Mouse (Mus musculus): Measurements from ENCODE around the gene Sqstm1.

Gene Sqstm1

GRCm38 (mm10) chr11:50210505-50211151 is at the start of gene Sqstm1, which contains the start of gene Mgat4b:
TSS of gene Sqstm1 (minus strand) at chr11:50210827.
TSS of gene Mgat4b (plus strand) at chr11:50210890.
- DNase-seq (ENCODE audit: low read depth, low spot score): peak; percentile 62

DNA sequence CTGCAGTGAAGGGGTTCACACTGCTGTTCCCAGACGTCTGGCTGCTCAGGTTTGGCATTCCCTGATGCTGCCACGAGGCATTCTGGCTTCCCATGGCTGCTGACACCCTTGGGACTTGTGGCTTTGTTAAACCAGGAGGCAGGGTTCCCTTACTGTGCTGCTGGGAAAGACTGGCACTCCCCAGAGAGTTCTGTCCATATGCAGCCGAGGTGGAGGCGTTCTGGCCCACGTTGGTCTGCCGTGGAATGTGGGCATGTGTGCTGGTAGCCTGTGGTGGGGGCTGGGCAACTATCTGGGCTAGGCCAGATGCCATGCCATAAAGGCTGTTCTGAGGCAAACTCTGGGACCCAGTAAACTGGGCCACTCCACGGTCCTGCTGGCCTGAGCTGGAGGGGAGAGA is 47.7 kb upstream of the Sqstm1 start:
- no peak for DNase-seq (ENCODE audit: low read depth, low spot score)

DNA sequence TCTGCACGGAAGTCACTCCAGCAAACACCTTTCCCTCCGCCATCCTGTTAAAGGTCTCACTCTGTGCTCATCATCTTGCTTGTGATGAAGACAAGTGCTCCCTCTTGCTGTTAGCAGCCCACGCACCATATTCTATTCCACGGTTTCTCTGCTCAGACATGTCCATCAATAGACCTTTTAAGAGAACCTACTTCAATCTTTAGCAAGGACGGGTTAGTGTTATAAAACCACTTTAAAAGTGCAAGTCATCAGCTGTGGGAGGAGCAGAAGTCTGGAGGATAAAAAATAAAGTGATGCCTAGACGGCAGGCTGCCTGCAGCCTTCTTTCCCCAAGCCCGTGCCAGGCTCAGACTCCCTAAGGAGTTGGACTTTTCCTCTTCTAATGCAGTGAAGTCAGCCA is 46.0 kb upstream of the Sqstm1 start:
- no peak for DNase-seq (ENCODE audit: low read depth, low spot score)

- no peak for DNase-seq (ENCODE audit: low read depth, low spot score)
Observed at GRCm38 (mm10) chr11:50254010-50254580, 43.5 kb upstream of the Sqstm1 start.

GRCm38 (mm10) chr11:50253393-50253792 is 42.8 kb upstream of the Sqstm1 start:
- no peak for DNase-seq (ENCODE audit: low read depth, low spot score)

- no peak for DNase-seq (ENCODE audit: low read depth, low spot score)
Observed at GRCm38 (mm10) chr11:50252684-50253265, 42.1 kb upstream of the Sqstm1 start.

GRCm38 (mm10) chr11:50252166-50252565 is 41.5 kb upstream of the Sqstm1 start:
- peak; percentile 45 for DNase-seq (ENCODE audit: low read depth, low spot score)

GRCm38 (mm10) chr11:50248473-50249171 is 38.0 kb upstream of the Sqstm1 start:
- DNase-seq (ENCODE audit: low read depth, low spot score): peak; percentile 53

DNA sequence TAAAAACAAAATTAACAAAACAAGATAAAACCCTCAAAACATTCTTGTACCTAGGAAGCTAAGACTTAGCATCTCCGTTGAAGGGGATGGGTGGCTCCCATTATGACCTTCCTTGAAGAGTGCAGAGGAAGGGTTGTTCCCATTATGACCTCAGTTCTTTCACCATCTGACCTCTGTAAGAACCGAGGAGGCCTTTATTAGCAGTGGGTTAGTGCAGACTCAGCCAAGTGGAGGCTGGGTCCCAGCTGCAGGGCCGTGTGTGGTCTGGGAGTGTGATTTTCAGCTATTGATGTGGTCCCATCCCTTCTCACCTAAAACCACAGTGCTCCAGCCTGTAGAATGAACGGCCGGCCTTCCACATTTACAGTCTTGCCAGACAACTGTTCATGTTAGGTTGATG is 34.6 kb upstream of the Sqstm1 start:
- DNase-seq (ENCODE audit: low read depth, low spot score): no peak

GRCm38 (mm10) chr11:50243926-50244325 is 33.3 kb upstream of the Sqstm1 start:
- no peak for DNase-seq (ENCODE audit: low read depth, low spot score)

GRCm38 (mm10) chr11:50240235-50240911 is 29.7 kb upstream of the Sqstm1 start:
- DNase-seq (ENCODE audit: low read depth, low spot score): no peak

- DNase-seq (ENCODE audit: low read depth, low spot score): no peak
Observed at GRCm38 (mm10) chr11:50238821-50239791, 28.5 kb upstream of the Sqstm1 start.

DNA sequence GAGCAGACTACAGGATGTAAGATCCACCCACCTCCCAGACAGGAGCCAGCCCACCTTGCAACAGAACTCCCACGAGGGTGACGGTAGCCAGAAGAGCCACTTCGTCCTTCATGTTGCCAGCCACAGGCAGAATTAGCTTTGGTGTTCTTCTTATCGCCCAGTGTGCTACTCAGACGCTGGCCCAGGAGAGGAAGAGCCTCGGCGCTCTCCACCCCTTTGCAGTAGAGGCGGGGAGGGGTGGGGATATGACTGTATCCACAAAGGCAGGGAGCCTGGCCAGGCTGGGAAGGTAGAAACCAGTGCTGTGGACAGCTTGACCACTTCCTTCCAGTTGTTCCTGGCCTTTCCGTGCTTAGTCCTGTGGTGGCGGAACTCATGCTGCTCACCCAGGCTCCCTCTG is 27.7 kb upstream of the Sqstm1 start, which contains the start of gene Ltc4s:
Ltc4s (minus strand) TSS at position 293 of the 400 bp plus-strand sequence.
- DNase-seq (ENCODE audit: low read depth, low spot score): no peak

DNA sequence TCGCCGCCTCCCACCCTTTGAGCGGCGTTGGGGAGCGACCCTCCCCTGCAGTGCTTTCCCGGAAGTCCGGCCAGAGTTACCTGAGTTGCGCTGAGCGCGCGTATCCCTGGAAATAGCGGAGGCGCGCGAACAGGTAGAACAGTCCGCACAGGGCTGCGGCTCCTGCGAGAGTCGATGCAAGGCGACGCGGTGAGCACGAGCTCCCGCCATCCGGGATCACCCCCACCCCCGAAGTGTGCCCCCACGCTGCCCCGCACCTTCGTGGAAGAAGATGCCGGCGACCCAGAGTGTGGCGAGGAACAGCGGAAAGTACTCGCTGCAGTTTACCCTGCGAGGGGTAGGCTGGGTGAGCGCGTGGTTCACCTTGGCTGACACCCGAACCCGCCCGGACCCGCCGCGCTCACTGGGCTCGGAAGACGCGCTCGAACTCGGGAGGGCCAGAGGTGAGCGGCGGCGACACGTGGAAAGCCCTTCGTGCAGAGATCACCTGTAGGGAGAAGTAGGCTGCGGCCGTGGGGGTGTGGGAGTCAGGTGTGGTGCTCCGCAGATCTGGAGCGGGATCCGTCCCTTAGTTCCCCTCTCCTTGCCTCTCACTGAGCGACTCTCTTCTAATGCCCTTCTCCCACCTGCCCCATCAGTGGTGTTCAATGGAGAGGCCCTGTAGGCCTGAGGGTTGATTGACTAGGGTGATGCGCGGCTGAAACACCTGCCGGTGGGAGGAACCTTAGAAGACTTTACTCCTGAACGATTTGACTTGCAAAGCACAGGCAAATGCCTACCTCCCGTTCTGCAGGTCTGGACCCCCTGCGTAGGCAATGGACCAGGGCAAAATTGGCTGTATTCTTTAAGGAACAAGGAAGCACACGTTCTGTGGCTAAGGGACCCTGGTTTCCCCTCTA is 26.6 kb upstream of the Sqstm1 start:
- peak; percentile 40 for DNase-seq (ENCODE audit: low read depth, low spot score)

DNA sequence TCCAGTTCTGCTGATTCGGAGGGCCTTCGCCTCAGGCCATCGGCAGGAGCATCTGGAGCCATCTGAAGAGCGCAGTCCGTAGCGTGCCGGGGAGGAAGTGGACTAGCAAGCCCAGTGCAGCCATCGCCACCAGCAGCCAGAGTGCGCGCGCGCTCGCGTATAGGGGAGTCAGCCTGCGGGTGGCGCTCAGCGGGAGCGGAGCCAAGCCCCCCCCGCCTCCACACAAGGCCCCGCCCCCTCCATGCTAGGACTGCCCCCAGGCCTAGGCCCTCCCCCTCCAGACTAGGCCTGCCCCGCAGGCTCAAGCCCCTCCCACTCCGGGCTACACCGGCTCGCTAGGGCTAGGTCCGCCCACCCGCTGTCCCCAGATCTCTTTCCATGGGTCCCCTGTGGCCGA is 25.9 kb upstream of the Sqstm1 start:
- peak; percentile 92 for DNase-seq (ENCODE audit: low read depth, low spot score)

GRCm38 (mm10) chr11:50234606-50235005 is 24.0 kb upstream of the Sqstm1 start:
- DNase-seq (ENCODE audit: low read depth, low spot score): no peak

DNA sequence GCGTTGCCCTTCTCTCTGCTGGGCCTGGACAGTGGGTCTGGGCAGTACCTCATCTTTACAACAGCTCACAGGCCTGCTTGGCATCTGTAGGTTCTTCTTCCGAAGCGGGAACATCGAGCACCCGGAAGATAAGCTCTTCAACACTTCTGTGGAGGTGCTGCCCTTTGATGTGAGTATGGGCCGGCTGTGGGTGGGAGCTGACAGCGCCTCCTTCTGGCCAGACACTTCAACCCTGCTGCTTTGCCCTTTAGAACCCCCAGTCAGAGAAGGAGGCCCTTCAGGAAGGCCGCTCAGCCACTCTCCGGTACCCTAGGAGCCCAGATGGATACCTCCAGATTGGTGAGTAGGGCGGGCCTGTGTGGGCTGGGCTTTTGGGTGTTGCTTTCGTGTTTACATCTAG is 23.4 kb upstream of the Sqstm1 start:
- DNase-seq (ENCODE audit: low read depth, low spot score): peak; percentile 71

GRCm38 (mm10) chr11:50233022-50233421 is 22.4 kb upstream of the Sqstm1 start:
- DNase-seq (ENCODE audit: low read depth, low spot score): no peak

- DNase-seq (ENCODE audit: low read depth, low spot score): peak; percentile 74
Observed at GRCm38 (mm10) chr11:50231411-50231810, 20.8 kb upstream of the Sqstm1 start.

All from ES-CJ7 (cell line).